In the genomic region with DNA sequence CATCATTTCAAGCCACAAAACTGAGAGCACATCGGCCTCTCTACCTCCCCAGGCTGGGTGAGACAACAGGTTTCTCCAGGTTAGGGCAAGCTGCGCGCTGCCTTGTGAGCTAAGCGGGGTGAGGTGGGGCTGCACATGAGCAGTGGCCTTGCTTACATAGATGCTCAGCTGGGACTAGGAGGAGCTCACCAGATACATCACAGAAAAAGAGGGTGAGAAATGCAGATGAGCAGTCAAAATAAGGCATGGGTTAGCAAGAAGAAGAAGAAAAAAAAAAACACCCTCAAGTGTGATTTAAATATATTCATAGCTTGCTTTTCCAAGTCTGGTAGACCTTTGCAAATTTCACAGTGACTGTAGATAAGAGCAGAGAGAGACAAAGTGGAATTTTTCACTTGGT, we compare ENCODE assay signal across 20 mouse cellular contexts.
DNase-seq lines count a peak whose midpoint lies in the region; ATAC-seq lines count a peak whose summit lies in the region.
"Had no signal": no experiment of that assay in that cellular context is flagged by ENCODE, and none has a peak within 500 bp of the region (broad histone marks: within the 10 kb centered on the region; RNA-seq: fewer than 3 reads in every experiment).

No protein-coding gene starts in this region.

- DNase-seq in frontal cortex, postnatal 25 days (ENCODE audit: low spot score in 2 of 2) = no peak
- peak; percentile 18 for DNase-seq in right cerebral cortex, adult 18-20 months
- DNase-seq in right cerebral cortex, postnatal 4 days = no peak
- DNase-seq in cerebellum, adult 9-10 months = no peak
- DNase-seq: adrenal gland, adult 8-10 months; adrenal gland, postnatal 14 days; adrenal gland, postnatal 36 days; B cell, adult 2 months; cerebellum, adult 11 months; cerebellum, adult 18-20 months; cerebellum, adult 8-10 months; cerebellum, postnatal 10 days; cerebellum, postnatal 25 days; forebrain, postnatal 0 days had no signal

- ATAC-seq in frontal cortex, adult (ENCODE audit: low TSS enrichment) = peak; percentile 96
- ATAC-seq: activated CD4-positive, CD25-positive, alpha-beta regulatory T cell, adult 4 months; CD4-positive, CD25-positive, alpha-beta regulatory T cell, adult 4 months; forebrain, embryonic 13.5 days; forebrain, embryonic 15.5 days; forebrain, postnatal 0 days; Patski had no signal
